Mouse (Mus musculus) cortical plate, adult 2 months (tissue): Measurements from ENCODE around the gene Cdc37l1. TPM values are rescaled to one million over a fixed set of nuclear protein-coding genes. Genes with fewer than 3 reads are reported as not detected.
"Not testable (repeated sequence)": the region's sequence is repeated elsewhere in the genome, so short reads cannot be mapped to it uniquely, and the experiment has no call there.

Experiments used
- H3K27ac ChIP-seq: fragments of 200-500 bp; 2 replicates; pipeline ENCODE4 v1.5.1; 2012; ENCODE audit warnings: low read length, control low read depth, inconsistent platforms; ENCODE audit not compliant: insufficient read depth
- H3K4me1 ChIP-seq: fragments of 200-500 bp; 2 replicates; pipeline ENCODE4 v1.6.1; 2011; ENCODE audit warnings: low read length; ENCODE audit not compliant: control insufficient read depth, insufficient read depth
- H3K4me3 ChIP-seq: fragments of 200-500 bp; 2 replicates; pipeline ENCODE4 v1.5.1; 2011; ENCODE audit warnings: mild to moderate bottlenecking, low read length, control low read depth; ENCODE audit not compliant: insufficient read depth
- CTCF ChIP-seq: fragments of 200-500 bp; IDR thresholded peaks from 2 replicates; pipeline ENCODE4 v1.5.1; 2011; ENCODE audit warnings: mild to moderate bottlenecking, control low read depth, low read length; ENCODE audit not compliant: insufficient read depth; ENCODE audit errors: extremely low read depth
- POLR2A ChIP-seq: fragments of 200-500 bp; IDR thresholded peaks from 2 replicates; pipeline ENCODE4 v1.6.1; 2011; ENCODE audit warnings: mild to moderate bottlenecking, low read length, control low read depth; ENCODE audit not compliant: insufficient read depth; ENCODE audit errors: extremely low read depth
- polyA plus RNA-seq: library from polyadenylated mRNA; depleted of rRNA; stranded (reverse); fragments of >200 nt; gene quantifications from 2 replicates; pipeline ENCODE4 v1.2.3, GENCODE M21; 2012

Cdc37l1 gene
- polyA plus RNA-seq, 1 experiment: 71.2 TPM

DNA sequence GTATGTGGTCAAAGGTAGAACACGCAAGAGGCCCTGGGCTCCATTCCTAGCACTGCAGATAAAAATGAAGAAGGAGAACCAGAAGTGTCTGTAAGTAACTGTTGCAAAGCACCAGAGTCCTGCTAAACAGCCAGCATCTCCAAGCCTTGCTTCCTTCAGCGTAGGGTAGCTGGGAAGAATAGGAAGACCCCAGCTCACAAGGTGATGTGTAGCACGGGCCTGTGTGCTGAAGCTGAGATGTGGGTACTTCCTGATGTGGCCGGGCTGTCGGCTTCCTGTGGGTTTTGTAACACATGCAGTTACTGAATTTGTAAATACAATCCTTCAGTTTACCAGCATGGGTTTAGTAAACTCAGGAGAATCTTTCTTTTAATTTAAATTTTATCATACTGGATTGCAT lies 5.2 kb downstream of the Cdc37l1 start:
- TF ChIP-seq POLR2A (no peak), CTCF (no peak)
- H3K4me3 ChIP-seq: no peak overlapping the region
- peak overlapping the region; percentile 56 for H3K27ac ChIP-seq
- peaks cover 2% of the 10 kb centered on the region for H3K4me1 ChIP-seq

DNA sequence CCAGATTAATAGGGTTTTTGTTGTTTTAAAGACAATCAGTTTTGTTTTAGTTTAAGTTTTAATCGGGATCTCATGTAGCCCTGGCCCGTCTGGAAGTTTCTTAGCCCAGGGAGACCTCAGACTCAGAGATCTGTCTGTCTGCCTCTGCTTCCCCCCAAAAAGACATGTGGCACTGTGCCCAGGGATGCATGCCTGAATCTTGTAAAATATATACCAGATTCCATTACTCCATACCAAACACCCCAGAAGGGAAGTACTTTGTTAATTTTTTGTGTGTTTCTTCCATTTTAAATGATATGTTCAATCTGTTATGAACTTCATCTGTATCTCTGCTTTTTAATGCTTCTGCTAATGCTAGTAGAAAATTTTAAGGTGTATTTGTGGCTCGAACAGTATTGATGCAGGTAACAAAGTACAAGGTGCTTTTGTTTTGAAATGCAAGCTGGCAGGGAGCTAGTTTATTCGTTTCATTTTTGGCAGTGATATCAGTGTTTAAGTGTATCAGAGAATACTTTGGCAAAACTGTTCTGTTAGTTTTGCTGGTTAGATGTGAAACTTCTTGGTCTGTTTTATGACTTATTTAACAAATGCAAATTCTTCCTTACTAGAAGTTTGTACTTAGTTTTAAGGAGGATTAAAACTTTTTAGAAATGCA lies 8.0 kb downstream of the Cdc37l1 start:
- peaks cover 2% of the 10 kb centered on the region for H3K4me1 ChIP-seq
- TF ChIP-seq CTCF: no peak
- no peak for TF ChIP-seq POLR2A
- no peak overlapping the region for H3K27ac ChIP-seq
- H3K4me3 ChIP-seq: no peak overlapping the region

DNA sequence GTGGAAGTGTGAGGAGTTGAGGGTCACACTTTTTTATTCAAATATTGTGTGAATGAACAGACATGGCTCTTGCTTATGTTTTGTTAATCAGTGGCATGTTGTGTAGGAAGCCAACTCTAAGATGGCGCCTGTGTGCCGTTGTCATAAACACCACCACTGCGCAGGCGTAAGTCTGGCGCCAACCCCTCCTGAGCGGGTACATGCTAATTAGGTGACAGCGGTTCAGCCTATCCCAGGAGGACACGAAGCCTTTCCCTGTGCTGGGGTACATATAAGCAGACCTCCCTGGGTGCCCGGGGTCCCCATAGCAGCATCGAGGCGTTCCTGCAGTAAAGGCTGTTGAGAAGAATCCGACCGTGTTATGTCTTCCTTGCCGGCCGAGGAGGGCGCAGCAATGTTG lies 10.2 kb downstream of the Cdc37l1 start:
- H3K4me3 ChIP-seq, H3K27ac ChIP-seq: not testable (repeated sequence)

DNA sequence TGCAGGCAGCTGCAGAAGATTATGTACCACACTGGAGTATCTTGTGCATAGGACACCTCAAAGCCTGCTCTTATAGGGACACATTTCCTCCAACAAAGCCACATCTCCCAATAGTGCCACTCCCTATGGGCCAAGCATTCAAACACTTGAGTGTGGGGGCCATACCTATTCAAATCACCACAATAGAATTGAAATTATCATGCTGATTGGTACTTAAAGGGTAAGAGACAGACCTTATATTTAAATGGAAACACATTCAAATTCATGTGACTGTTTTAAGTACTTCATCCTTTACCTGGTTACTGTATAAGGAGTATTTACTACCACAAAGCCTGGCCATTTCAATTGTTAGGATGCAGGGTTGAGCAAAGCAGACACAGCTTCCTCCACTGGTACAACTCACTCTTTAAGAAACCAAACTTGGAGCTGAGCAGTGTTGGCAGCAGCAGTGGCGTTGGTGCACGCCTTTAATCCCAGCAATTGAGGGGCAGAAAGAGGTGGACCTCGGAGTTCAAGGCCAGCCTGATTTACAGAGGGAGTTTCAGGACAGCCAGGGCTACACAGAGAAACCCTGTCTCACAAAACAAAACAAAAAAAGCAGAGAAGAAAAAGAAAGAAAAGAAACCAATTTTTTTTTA lies 18.0 kb downstream of the Cdc37l1 start:
- no peak overlapping the region for H3K27ac ChIP-seq
- no peak overlapping the region for H3K4me3 ChIP-seq
- no peak for TF ChIP-seq POLR2A
- H3K4me1 ChIP-seq: no peaks in the 10 kb centered on the region

More for the DNA sequence above, 10.2 kb downstream of the Cdc37l1 start:
- H3K4me1 ChIP-seq: not testable (repeated sequence)

DNA sequence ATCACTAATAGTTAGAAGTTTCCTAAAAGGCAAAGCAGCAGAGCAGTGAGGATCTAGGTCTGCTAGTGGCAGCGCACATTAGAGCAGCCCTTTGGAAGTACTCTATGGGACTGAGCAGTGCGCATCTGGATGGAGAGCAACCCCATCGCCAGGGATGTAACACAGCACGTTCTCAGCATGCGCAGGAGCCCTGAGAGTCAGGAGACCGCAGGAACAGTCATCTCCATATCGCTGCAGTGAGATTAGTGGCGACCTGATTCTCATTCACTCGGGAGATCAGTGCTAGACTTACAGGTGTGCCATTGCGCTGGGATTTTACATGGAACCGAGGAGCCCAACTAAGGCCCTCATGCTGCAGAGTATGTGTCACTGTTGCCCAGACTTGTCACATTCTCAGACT lies 18.9 kb downstream of the Cdc37l1 start:
- TF ChIP-seq CTCF: no peak
- no peak for TF ChIP-seq POLR2A
- Histone ChIP-seq H3K4me3 (no peak overlapping the region), H3K4me1 (no peaks in the 10 kb centered on the region), H3K27ac (no peak overlapping the region)

GRCm38 (mm10) chr19:29011355-29011990 lies 21.3 kb downstream of the Cdc37l1 start:
- TF ChIP-seq POLR2A (no peak), CTCF (no peak)
- no peak overlapping the region for H3K4me3 ChIP-seq
- no peak overlapping the region for H3K27ac ChIP-seq
- H3K4me1 ChIP-seq: no peaks in the 10 kb centered on the region

- Histone ChIP-seq H3K4me1 (no peaks in the 10 kb centered on the region), H3K27ac (no peak overlapping the region), H3K4me3 (no peak overlapping the region)
- TF ChIP-seq POLR2A (no peak), CTCF (no peak)
Observed at GRCm38 (mm10) chr19:29014466-29015055, 24.4 kb downstream of the Cdc37l1 start.

DNA sequence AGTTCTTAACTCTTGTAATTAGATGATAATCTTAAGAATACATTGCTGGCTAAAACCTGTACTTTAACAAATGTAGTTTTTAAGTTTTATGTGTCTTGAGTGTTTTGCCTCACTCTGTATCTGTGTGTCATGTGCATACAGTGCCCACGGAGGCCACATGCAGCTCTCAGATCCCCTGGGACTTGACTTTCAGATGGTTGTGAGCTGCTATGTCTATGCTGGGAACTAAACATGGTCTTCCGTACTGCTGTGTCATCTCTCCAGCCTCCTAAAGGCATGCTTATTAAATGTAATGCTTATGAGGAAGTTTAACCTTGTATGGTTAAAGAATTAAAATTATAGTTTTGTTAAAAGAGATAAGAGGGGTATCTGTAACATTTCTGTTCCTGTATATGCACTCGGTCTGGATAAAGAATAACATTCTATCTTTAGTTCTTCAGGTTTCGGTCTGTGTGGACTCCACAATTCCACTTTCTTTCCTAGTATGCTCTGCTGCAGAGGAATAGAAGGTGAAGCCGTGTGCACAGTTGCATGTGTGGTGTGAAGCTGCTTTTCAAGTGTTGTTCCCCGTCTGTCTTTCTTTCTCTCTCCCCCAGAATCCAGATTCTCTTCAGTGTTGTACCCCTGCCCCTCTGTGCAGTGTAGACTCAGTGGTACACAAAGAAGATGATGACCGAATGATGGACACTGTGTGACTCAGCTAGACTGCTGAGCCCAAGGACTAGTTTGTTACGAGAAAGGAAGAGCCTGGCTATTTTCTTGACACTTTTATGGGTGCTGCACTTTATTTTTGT lies 25.5 kb downstream of the Cdc37l1 start:
- no peak for TF ChIP-seq POLR2A
- TF ChIP-seq CTCF: no peak
- no peaks in the 10 kb centered on the region for H3K4me1 ChIP-seq
- no peak overlapping the region for H3K4me3 ChIP-seq
- H3K27ac ChIP-seq: no peak overlapping the region

DNA sequence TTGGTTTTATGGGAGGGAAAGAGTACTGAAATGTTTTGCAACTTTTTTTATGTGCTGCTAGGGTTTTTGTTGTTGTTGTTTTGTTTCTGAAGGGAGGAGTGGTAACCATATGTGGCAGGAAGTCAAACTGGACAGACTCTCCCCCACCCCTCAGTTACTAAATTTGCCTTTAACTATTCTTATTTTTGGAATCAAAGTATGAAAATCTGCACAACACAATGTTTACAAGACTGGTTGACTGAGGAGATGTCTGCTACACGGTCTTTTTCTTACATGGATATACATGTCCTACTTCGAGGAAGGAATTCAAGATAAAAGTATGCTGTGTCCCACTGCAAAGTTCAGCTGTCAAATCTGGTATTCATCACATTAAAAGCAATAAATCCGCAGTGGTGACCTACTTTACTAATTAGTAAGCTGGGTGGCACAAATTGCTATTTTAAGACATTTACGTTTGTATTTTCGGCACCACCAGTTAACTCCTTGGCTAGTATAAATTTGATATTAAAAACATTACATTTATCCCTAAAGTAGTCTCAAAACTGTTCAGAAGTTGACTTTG lies 26.1 kb downstream of the Cdc37l1 start:
- Histone ChIP-seq H3K27ac (no peak overlapping the region), H3K4me3 (no peak overlapping the region), H3K4me1 (no peaks in the 10 kb centered on the region)
- TF ChIP-seq POLR2A (no peak), CTCF (no peak)
